Mouse (Mus musculus): ENCODE data around the gene Hoxd9. TPM values are rescaled to one million over a fixed set of nuclear protein-coding genes. Genes with fewer than 3 reads are reported as not detected.
A peak's percentile ranks its signal among the peaks of the same experiment; 100 is the strongest.

Gene Hoxd9
- total RNA-seq (2021) = not detected
- long read RNA-seq, experiment 1 = 0 reads
- long read RNA-seq, experiment 2 = 0 reads

DNA sequence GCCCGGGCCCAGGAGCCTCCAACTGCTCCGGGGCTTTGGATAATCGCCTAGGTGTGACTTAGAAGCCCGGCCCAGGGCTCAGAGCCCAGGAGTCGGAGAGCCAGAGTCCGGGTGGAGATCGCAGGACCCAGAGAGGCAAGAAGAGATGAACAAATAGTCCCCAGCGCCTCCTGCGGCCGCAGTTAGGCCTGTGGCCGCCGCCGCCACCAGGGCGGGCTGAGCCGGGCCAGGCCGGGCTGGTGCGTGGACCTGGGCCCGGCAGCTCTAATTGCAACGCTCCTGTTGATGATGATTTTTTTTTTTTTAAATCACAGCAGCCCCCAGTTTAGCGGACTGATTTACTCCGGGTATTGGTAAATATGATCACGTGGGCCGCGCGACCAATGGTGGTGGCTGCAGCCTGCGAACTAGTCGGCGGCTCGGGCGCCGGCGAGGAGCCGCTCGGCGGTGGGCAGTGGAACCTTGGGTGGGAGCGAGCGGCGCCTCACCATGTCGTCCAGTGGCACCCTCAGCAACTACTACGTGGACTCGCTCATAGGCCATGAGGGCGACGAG is at the start of gene Hoxd9:
Gene Hoxd9 (plus strand): TSS at position 161 of the 555 bp plus-strand sequence.
- Histone ChIP-seq H3K4me3 (0 out of 2 replicates have a peak within 1 kb of the TSS, but pooled peaks have one; percentile 1), H3K27ac (no peak within 1 kb of the TSS)
- no peak; the same call in 1 of the 2 replicates for TF ChIP-seq CTCF (IDR thresholded peaks at IDR 0.05)
- intact Hi-C loops (cut with DNase I) = loop anchor here (10.0 kb wide), 1 partner anchor 1423 kb away; the partner anchor contains the start of gene Sp9
- no peak for DNase-seq (ENCODE audit: extremely low spot score in 1 of 2, low spot score in 2 of 2)

DNA sequence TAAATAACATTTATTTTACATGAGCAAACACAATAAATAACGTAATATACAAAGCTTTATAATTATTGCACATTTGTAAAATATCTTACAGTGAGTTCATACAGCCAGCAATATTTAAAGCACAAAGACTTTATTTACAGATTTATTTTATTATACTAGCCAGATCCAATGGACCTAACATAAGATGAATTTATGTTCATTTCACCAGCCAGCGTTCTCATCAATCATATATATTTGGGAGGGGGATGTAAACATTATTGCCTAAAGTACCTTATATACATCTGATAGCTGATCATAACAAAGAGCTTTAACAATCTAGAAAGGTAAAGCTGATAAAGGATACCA is 44.6 kb upstream of the Hoxd9 start:
- no peak for DNase-seq (ENCODE audit: extremely low spot score in 1 of 2, low spot score in 2 of 2)
- Histone ChIP-seq H3K27ac (no peak overlapping the region), H3K4me3 (no peak overlapping the region)
- no peak for TF ChIP-seq CTCF (IDR thresholded peaks at IDR 0.05)
- intact Hi-C loops (cut with DNase I) = loop anchor here (5.0 to 10.0 kb wide), 2 partner anchors 94 to 1378 kb away; partner anchors contain the start of gene Sp9

DNA sequence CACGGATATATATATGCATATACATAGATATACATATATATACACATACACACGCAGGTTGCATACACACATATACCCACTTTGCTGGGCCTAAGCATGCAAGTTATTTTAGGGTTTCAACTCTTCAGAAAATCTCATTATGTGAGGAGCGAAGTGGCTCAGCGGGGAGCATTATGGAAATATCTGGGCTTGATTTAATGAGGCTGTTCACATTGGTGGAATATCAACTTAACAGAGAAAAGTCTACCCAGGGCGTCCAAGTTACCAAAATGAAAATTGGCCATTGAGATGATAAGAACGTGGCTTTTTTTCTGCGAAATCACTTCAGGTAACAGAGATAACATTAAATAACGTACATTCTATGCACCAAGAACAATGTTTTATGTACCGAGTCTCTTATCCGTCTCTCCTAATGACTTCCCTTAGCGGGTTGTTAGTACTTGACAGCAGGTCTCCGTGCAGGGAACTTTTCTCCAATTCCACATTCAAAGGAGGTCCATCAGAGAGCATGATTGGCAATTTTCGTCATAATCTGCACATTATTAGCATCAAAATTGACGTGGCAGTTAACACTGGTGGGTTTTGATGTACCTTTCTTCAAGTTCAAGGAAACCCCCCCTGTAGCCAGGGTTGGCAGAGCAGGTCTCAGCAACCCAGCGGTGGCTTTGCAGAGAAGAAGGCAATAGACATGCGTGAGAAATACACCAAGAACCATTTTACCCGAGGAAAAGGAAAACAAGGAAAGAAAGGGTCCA is 43.6 kb upstream of the Hoxd9 start:
- TF ChIP-seq CTCF (IDR thresholded peaks at IDR 0.05) = no peak
- no peak overlapping the region for H3K27ac ChIP-seq
- H3K4me3 ChIP-seq = no peak overlapping the region
- intact Hi-C loops (cut with DNase I) = loop anchor here (5.0 to 10.0 kb wide), 2 partner anchors 93 to 1379 kb away; partner anchors contain the start of gene Sp9
- DNase-seq (ENCODE audit: extremely low spot score in 1 of 2, low spot score in 2 of 2) = no peak

DNA sequence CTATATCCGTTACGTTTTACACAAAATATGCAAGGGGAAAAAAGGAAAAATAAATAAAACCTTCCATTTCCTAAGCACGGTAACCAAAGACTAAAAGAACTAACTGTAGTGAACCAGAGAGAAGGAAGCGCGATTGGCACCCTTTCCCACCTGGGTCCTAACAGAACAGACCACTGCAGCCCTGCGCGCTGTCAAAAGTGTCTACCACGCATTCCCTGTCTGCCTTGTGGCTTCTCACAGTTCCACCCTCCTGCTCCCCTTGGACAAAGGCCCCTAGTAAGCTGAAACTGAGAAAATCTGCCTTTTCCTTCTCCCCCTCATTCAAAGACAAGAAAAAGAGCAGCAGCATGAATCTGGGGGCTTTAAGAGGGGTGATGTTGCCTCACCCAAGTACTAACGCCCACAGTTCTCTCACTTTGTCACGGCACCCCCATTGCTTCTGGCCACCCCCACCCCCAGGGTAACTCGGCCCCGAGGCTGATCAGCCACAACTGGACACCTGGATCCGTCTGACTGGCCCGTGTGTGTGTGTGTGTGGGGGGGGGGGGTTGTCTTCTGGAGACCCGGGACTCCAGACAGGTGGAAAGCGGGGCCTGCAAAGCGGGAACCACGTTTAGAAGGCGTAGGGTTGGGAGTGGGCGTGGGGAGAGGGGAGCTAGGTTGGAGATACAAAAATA is 42.6 kb upstream of the Hoxd9 start:
- intact Hi-C loops (cut with DNase I) = loop anchor here (5.0 to 10.0 kb wide), 5 partner anchors 57 to 1380 kb away; partner anchors contain the start of genes Gm28230, Hoxd3, Hoxd4 and Sp9
- no peak overlapping the region for H3K27ac ChIP-seq
- H3K4me3 ChIP-seq = no peak overlapping the region

DNA sequence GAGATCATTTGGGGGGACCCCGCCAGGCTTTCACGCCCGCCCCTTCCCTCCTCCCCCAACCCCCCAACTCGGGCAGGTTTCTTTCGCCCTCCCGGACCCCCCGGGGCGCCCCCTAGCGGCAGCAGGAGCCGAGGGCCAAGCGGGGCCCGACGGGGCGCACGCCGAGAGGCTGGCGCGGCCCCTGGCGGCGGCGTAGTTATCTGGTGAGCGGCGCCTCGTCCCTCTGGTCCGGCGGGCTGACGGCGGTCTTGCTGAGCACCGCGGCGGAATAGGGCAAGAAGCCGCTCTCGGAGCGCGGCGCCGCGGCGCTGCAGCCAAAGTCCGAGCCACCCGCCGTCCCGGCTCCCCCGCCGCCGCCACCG is 42.1 kb upstream of the Hoxd9 start:
- DNase-seq (ENCODE audit: extremely low spot score in 1 of 2, low spot score in 2 of 2) = no peak
- intact Hi-C loops (cut with DNase I) = loop anchor here (5.0 to 10.0 kb wide), 4 partner anchors 57 to 1381 kb away; partner anchors contain the start of genes Gm28230, Hoxd3, Hoxd4 and Sp9
- TF ChIP-seq CTCF (IDR thresholded peaks at IDR 0.05) = peak; percentile 37
- no peak overlapping the region for H3K27ac ChIP-seq
- no peak overlapping the region for H3K4me3 ChIP-seq

More for the DNA sequence above, 42.6 kb upstream of the Hoxd9 start:
- no peak for DNase-seq (ENCODE audit: extremely low spot score in 1 of 2, low spot score in 2 of 2)
- TF ChIP-seq CTCF (IDR thresholded peaks at IDR 0.05) = no peak

DNA sequence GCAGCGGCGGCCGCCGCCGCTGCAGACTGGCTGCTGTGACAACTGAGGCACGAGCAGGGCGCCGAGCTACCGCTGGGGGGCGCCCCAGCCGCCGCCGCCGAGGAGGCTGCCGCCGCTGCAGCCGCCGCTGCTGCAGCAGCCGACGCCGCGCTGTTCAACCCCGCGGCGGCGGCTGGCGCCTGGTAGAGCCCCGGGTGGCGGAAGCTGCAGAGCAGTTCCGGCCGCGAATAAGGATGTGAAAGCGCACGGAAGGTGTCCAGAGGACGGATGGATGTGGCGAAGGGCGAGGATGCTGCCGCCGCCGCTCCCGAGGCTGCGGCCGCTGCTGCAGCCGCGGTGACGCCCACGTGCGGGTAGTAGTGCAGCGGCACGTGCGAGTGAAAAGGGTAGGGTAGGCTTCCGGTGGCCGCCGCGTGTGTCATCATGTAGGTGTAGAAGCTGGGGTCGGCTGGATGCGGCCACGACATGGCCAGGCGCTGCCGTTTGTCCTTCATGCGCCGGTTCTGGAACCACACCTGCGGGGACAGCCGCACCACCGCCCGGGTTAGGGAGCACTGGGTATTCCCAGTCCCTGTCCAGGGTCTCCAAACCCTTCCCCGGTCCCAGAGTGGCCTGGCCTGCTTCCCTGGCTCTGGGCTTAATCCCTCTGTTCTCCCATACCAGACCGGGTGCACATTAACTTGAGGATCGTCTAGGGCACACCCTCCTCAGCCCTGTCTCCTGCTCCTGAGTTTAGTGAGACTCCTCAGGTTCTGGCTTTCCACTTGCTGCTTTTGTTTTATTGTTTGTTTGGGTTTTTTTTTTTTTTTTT is 41.5 kb upstream of the Hoxd9 start:
- no peak for DNase-seq (ENCODE audit: extremely low spot score in 1 of 2, low spot score in 2 of 2)
- no peak for TF ChIP-seq CTCF (IDR thresholded peaks at IDR 0.05)
- Histone ChIP-seq H3K4me3 (no peak overlapping the region), H3K27ac (no peak overlapping the region)
- intact Hi-C loops (cut with DNase I) = loop anchor here (5.0 to 10.0 kb wide), 4 partner anchors 56 to 1381 kb away; partner anchors contain the start of genes Gm28230, Hoxd3, Hoxd4 and Sp9

DNA sequence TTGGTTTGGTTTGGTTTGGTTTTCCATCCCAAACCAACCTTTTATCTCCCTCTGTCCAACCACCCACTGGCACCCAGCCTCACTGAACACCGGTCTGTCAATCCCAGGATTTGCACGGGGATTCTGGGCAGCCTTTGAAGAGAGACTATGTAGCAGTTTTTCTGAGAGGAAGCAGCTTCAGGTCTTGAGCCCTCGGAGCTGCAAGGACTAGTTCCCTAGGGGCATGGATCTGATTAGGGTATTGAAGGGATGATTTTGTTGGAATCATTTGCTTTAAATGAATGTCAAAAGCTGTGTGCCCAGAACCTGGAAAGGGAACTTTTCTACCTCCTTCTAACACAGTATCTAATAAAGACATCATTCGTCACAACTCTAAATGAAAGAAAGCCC is 40.9 kb upstream of the Hoxd9 start:
- no peak for TF ChIP-seq CTCF (IDR thresholded peaks at IDR 0.05)
- H3K27ac ChIP-seq = no peak overlapping the region
- no peak for DNase-seq (ENCODE audit: extremely low spot score in 1 of 2, low spot score in 2 of 2)
- H3K4me3 ChIP-seq = no peak overlapping the region
- intact Hi-C loops (cut with DNase I) = loop anchor here (5.0 to 10.0 kb wide), 4 partner anchors 56 to 1382 kb away; partner anchors contain the start of genes Gm28230, Hoxd3, Hoxd4 and Sp9

DNA sequence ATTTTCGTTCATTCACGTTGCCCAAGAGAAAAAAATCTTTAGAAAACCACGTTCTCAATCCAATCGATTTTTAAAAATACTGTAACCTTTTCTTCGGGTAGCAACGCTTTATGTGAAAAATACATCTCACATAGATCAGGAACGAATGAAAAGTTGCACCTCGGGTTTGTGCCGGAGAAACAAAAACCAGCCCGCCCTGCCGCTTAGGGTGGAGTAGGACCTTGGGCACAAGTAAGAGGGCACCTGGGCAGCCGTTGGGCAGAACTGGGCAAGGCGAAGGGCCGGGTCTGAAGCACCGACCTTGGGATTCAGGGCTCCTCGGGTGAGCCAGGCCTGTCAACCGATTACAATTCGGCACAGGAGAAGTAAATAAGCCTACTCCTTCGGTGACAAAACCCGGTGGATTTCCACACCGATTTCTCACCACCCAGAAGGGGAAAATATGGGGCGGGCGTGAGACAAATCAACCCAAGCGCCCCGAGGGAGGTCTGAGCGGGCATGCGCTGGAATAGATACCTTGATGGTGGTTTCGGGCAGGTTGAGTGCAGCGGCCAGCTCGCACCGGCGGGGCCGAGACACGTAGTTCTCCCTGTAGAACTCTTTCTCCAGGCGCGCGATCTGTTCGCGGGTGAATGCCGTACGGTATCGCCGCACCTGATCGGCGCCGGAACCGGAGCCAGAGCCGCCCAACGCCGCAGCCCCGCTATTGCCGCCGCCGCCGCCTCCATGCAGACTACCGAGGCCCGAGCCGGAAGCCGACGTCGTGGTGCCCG is 40.1 kb upstream of the Hoxd9 start:
- no peak overlapping the region for H3K4me3 ChIP-seq
- peak in 1 of 2 experiments; percentile 22 for DNase-seq (ENCODE audit: extremely low spot score in 1 of 2, low spot score in 2 of 2)
- intact Hi-C loops (cut with DNase I) = loop anchor here (5.0 to 10.0 kb wide), 4 partner anchors 55 to 1383 kb away; partner anchors contain the start of genes Gm28230, Hoxd3, Hoxd4 and Sp9
- no peak for TF ChIP-seq CTCF (IDR thresholded peaks at IDR 0.05)
- H3K27ac ChIP-seq = no peak overlapping the region

DNA sequence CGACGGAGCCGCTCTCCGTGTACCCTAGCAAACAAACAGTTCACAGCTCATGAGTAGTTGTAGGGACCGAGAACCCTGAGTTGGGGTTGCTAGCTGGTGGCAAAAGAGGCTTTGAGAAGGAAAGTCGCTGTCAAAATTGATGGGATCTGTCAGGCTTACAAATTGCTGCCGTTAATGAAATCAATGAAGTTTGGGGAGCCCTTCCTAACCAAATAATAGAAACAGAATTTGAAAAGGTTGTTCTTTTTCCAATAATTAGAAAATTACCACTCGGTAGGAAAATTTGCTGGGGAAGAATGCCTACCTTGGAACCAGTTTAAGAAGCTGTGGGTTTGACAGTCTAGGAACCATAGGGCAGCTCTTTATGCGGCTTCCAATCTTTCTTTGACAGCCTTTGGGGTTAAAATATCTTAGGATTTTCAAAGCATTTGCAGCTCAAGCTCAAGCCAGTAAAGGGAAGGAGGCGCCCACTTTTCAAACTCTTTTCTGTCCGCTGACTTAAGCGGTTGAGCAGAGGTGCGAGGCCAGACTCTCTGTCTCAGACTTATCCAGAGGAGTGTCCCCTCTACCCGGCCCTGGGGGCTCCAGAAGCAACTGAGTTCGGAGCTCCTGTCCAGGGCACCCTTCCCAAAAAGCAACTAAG is 39.4 kb upstream of the Hoxd9 start:
- intact Hi-C loops (cut with DNase I) = loop anchor here (5.0 to 10.0 kb wide), 4 partner anchors 54 to 1383 kb away; partner anchors contain the start of genes Gm28230, Hoxd3, Hoxd4 and Sp9
- no peak for DNase-seq (ENCODE audit: extremely low spot score in 1 of 2, low spot score in 2 of 2)
- Histone ChIP-seq H3K27ac (no peak overlapping the region), H3K4me3 (no peak overlapping the region)
- TF ChIP-seq CTCF (IDR thresholded peaks at IDR 0.05) = no peak
